Mouse (Mus musculus): ENCODE results near the gene Crb2. TPM values are rescaled to one million over a fixed set of nuclear protein-coding genes. Genes with fewer than 3 reads are reported as not detected.
A peak's percentile ranks its signal among the peaks of the same experiment; 100 is the strongest.

The Crb2 gene
- polyA plus RNA-seq, 1 experiment from 2014 or later, result 1.5 TPM

GRCm38 (mm10) chr2:37788176-37788962 lies 12.3 kb downstream of the Crb2 start:
- no peaks in the 10 kb centered on the region for H3K9me3 ChIP-seq (ENCODE audit: low read depth, low read length)
- H3K27me3 ChIP-seq (ENCODE audit: insufficient read depth, low read length), result peaks cover 10% of the 10 kb centered on the region
- H3K27ac ChIP-seq (ENCODE audit: low read depth), result peak overlapping the region; percentile 26; the same call in 1 of the 2 replicates
- DNase-seq (peak; percentile 59), ATAC-seq (ENCODE audit: insufficient read depth) (peak; percentile 47; the same call in 1 of the 2 replicates)
- 0 out of 2 replicates have a peak, but pooled peaks cover 4% of the 10 kb centered on the region for H3K4me1 ChIP-seq (ENCODE audit: insufficient read depth)
- no peak overlapping the region for H3K4me2 ChIP-seq
- H3K4me3 ChIP-seq (ENCODE audit: low read depth, low read length), result no peak overlapping the region
- TF ChIP-seq CTCF (IDR thresholded peaks at IDR 0.05; ENCODE audit: low read depth), result peak; percentile 17; the same call in 1 of the 2 replicates
- no peaks in the 10 kb centered on the region for H3K36me3 ChIP-seq (ENCODE audit: insufficient read depth)
- no peak overlapping the region for H3K9ac ChIP-seq
- WGBS, result 52% methylated on average over 7 of the region's 7 CpGs

GRCm38 (mm10) chr2:37789029-37789428 lies 13.0 kb downstream of the Crb2 start:
- 75% methylated on average over 5 of the region's 5 CpGs for WGBS
- H3K4me2 ChIP-seq, result no peak overlapping the region
- no peak for TF ChIP-seq CTCF (IDR thresholded peaks at IDR 0.05; ENCODE audit: low read depth)
- no peak overlapping the region for H3K4me3 ChIP-seq (ENCODE audit: low read depth, low read length)
- no peaks in the 10 kb centered on the region for H3K9me3 ChIP-seq (ENCODE audit: low read depth, low read length)
- peak overlapping the region; percentile 26; the same call in 1 of the 2 replicates for H3K27ac ChIP-seq (ENCODE audit: low read depth)
- H3K9ac ChIP-seq, result no peak overlapping the region
- ATAC-seq (ENCODE audit: insufficient read depth) (0 out of 2 replicates have a peak, but pooled peaks have one; percentile 1), DNase-seq (no peak)
- 0 out of 2 replicates have a peak, but pooled peaks cover 4% of the 10 kb centered on the region for H3K4me1 ChIP-seq (ENCODE audit: insufficient read depth)
- H3K36me3 ChIP-seq (ENCODE audit: insufficient read depth), result no peaks in the 10 kb centered on the region
- H3K27me3 ChIP-seq (ENCODE audit: insufficient read depth, low read length), result peaks cover 15% of the 10 kb centered on the region

GRCm38 (mm10) chr2:37789995-37790394 lies 13.9 kb downstream of the Crb2 start:
- H3K4me2 ChIP-seq, result no peak overlapping the region
- 84% methylated on average over 10 of the region's 10 CpGs for WGBS
- no peaks in the 10 kb centered on the region for H3K36me3 ChIP-seq (ENCODE audit: insufficient read depth)
- H3K27ac ChIP-seq (ENCODE audit: low read depth), result no peak overlapping the region
- no peak for TF ChIP-seq CTCF (IDR thresholded peaks at IDR 0.05; ENCODE audit: low read depth)
- H3K9ac ChIP-seq, result no peak overlapping the region
- peaks cover 20% of the 10 kb centered on the region for H3K27me3 ChIP-seq (ENCODE audit: insufficient read depth, low read length)
- H3K4me3 ChIP-seq (ENCODE audit: low read depth, low read length), result no peak overlapping the region
- no peaks in the 10 kb centered on the region for H3K9me3 ChIP-seq (ENCODE audit: low read depth, low read length)
- 0 out of 2 replicates have a peak, but pooled peaks cover 4% of the 10 kb centered on the region for H3K4me1 ChIP-seq (ENCODE audit: insufficient read depth)
- no peak for DNase-seq
- no peak for ATAC-seq (ENCODE audit: insufficient read depth)

GRCm38 (mm10) chr2:37790738-37791137 lies 14.7 kb downstream of the Crb2 start:
- Histone ChIP-seq H3K9me3 (ENCODE audit: low read depth, low read length) (no peaks in the 10 kb centered on the region), H3K4me2 (no peak overlapping the region), H3K36me3 (ENCODE audit: insufficient read depth) (no peaks in the 10 kb centered on the region), H3K27ac (ENCODE audit: low read depth) (no peak overlapping the region), H3K9ac (no peak overlapping the region), H3K4me3 (ENCODE audit: low read depth, low read length) (no peak overlapping the region), H3K4me1 (ENCODE audit: insufficient read depth) (0 out of 2 replicates have a peak, but pooled peaks cover 4% of the 10 kb centered on the region), H3K27me3 (ENCODE audit: insufficient read depth, low read length) (peaks cover 20% of the 10 kb centered on the region)
- no peak for DNase-seq
- WGBS, result 88% methylated on average over 14 of the region's 14 CpGs
- TF ChIP-seq CTCF (IDR thresholded peaks at IDR 0.05; ENCODE audit: low read depth), result no peak
- ATAC-seq (ENCODE audit: insufficient read depth), result no peak

- Histone ChIP-seq H3K4me2 (no peak overlapping the region), H3K27me3 (ENCODE audit: insufficient read depth, low read length) (peaks cover 20% of the 10 kb centered on the region), H3K27ac (ENCODE audit: low read depth) (no peak overlapping the region), H3K4me3 (ENCODE audit: low read depth, low read length) (no peak overlapping the region), H3K9me3 (ENCODE audit: low read depth, low read length) (no peaks in the 10 kb centered on the region), H3K4me1 (ENCODE audit: insufficient read depth) (0 out of 2 replicates have a peak, but pooled peaks cover 4% of the 10 kb centered on the region), H3K36me3 (ENCODE audit: insufficient read depth) (no peaks in the 10 kb centered on the region), H3K9ac (no peak overlapping the region)
- DNase-seq (no peak), ATAC-seq (ENCODE audit: insufficient read depth) (no peak)
- 83% methylated on average over 4 of the region's 4 CpGs for WGBS
- TF ChIP-seq CTCF (IDR thresholded peaks at IDR 0.05; ENCODE audit: low read depth), result no peak
Measured at GRCm38 (mm10) chr2:37791340-37791739, 15.3 kb downstream of the Crb2 start.

- no peak for DNase-seq
- Histone ChIP-seq H3K4me3 (ENCODE audit: low read depth, low read length) (no peak overlapping the region), H3K9ac (no peak overlapping the region), H3K4me1 (ENCODE audit: insufficient read depth) (no peaks in the 10 kb centered on the region), H3K27ac (ENCODE audit: low read depth) (no peak overlapping the region), H3K27me3 (ENCODE audit: insufficient read depth, low read length) (peaks cover 20% of the 10 kb centered on the region), H3K36me3 (ENCODE audit: insufficient read depth) (peaks cover 4% of the 10 kb centered on the region; the same call in 1 of the 2 replicates), H3K4me2 (no peak overlapping the region), H3K9me3 (ENCODE audit: low read depth, low read length) (no peaks in the 10 kb centered on the region)
- no peak for ATAC-seq (ENCODE audit: insufficient read depth)
- TF ChIP-seq CTCF (IDR thresholded peaks at IDR 0.05; ENCODE audit: low read depth), result no peak
- WGBS, result 26% methylated on average over 1 of the region's 1 CpGs
Measured at GRCm38 (mm10) chr2:37796021-37796420, 20.0 kb downstream of the Crb2 start.

GRCm38 (mm10) chr2:37797046-37797445 lies 21.0 kb downstream of the Crb2 start:
- H3K9ac ChIP-seq, result no peak overlapping the region
- no peaks in the 10 kb centered on the region for H3K4me1 ChIP-seq (ENCODE audit: insufficient read depth)
- DNase-seq, result no peak
- H3K4me2 ChIP-seq, result no peak overlapping the region
- WGBS, result 82% methylated on average over 4 of the region's 4 CpGs
- H3K27ac ChIP-seq (ENCODE audit: low read depth), result no peak overlapping the region
- H3K27me3 ChIP-seq (ENCODE audit: insufficient read depth, low read length), result peaks cover 20% of the 10 kb centered on the region
- H3K9me3 ChIP-seq (ENCODE audit: low read depth, low read length), result no peaks in the 10 kb centered on the region
- H3K36me3 ChIP-seq (ENCODE audit: insufficient read depth), result peaks cover 4% of the 10 kb centered on the region; the same call in 1 of the 2 replicates
- H3K4me3 ChIP-seq (ENCODE audit: low read depth, low read length), result no peak overlapping the region
- ATAC-seq (ENCODE audit: insufficient read depth), result no peak
- TF ChIP-seq CTCF (IDR thresholded peaks at IDR 0.05; ENCODE audit: low read depth), result no peak

All from lung, embryonic 14.5 days (tissue).